Comparison of ENCODE assay signal across 8 mouse cellular contexts in the genomic region with DNA sequence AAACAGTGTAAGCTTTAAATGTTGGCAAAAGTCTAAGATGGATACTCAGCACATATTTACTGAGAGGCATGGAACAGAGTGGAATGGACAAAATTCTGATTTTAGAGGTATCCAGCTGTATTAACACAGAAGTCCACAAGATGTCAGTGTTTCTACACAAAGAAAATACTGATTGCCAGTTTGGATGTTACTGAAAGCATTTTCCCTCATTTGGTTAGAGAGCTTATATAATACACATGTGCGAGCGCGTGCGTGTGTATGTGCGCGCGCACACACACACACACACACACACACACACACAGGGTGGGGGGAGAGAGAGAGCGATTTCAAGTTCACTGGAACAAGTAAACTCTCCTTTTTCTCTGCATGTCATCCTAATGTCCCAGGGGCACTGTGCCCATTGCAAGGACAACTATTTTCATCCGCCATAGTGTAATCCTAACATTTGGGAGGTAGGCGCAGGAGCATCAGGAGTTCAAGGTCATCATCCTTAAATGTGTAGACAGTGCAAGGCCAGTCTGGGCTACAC. TPM values are rescaled to one million over a fixed set of nuclear protein-coding genes. Genes with fewer than 3 reads are reported as not detected.
A peak's percentile ranks its signal among the peaks of the same experiment; 100 is the strongest.
DNase-seq lines count a peak whose midpoint lies in the region; ATAC-seq lines count a peak whose summit lies in the region.

No protein-coding gene starts in this region.

- H3K9me3 ChIP-seq in heart, embryonic 16.5 days (replicated peaks; ENCODE audit: control insufficient read depth, low read length): no peaks in the 10 kb centered on the region

- peak; percentile 60 to 84 for DNase-seq in adrenal gland, adult (ENCODE audit: inconsistent age in 2 of 2, low spot score in 1 of 2)
- no peak for DNase-seq in adrenal gland, adult 8-10 months
- DNase-seq in CD4-positive, CD25-positive, alpha-beta regulatory T cell, adult 2 months (ENCODE audit: low read depth, low spot score): peak; percentile 67
- peak; percentile 81 for DNase-seq in cerebellum, adult 9-11 months
- peak; percentile 58 to 66 for DNase-seq in left cerebral cortex, adult 18-20 months (ENCODE audit: low spot score in 2 of 2)
- no peak for DNase-seq in thymus, adult 18-20 months

- 50% methylated on average over 10 of the region's 10 CpGs for whole genome bisulfite sequencing in heart, embryonic 16.5 days

- H3K27me3 ChIP-seq in heart, embryonic 16.5 days (ENCODE audit: control insufficient read depth, insufficient read depth, low read length): no peaks in the 10 kb centered on the region

- H3K36me3 ChIP-seq in heart, embryonic 16.5 days (ENCODE audit: control insufficient read depth, insufficient read depth): no peaks in the 10 kb centered on the region

- H3K9ac ChIP-seq in heart, embryonic 16.5 days (ENCODE audit: low read length): peak overlapping the region; percentile 26; the same call in 1 of the 2 replicates

- ATAC-seq in heart, embryonic 16.5 days (replicated peaks; ENCODE audit: extremely low read depth, insufficient read depth, low FRiP score): no peak
- ATAC-seq in monocyte, adult 5-6 weeks (replicated peaks; ENCODE audit: insufficient number of reproducible peaks, low FRiP score, low TSS enrichment, poor library complexity, severe bottlenecking): 0 out of 2 replicates have a peak, but pooled peaks have one; percentile 41

- H3K4me1 ChIP-seq in heart, embryonic 16.5 days (ENCODE audit: control insufficient read depth, insufficient read depth, low read length): peaks cover 3% of the 10 kb centered on the region; the same call in 1 of the 2 replicates

- no peak overlapping the region for H3K4me3 ChIP-seq in heart, embryonic 16.5 days (ENCODE audit: low read length)

- H3K27ac ChIP-seq in heart, embryonic 16.5 days (ENCODE audit: low read length): no peak overlapping the region

- H3K4me2 ChIP-seq in heart, embryonic 16.5 days (ENCODE audit: low read depth, low read length): peak overlapping the region; percentile 37

RNA-seq across cellular contexts. Expression of a gene that starts 9.7 kb away (rescaled TPM):
- total RNA-seq in adrenal gland, adult 8-10 months (2022): 10 to 100 TPM; 67.7 to 90.7 (median 77.9) TPM
- 48.2 and 56.9 TPM in 2 replicates for polyA plus RNA-seq in heart, embryonic 16.5 days (2015; fragmentation: Nextera tagmentation; extraction: Ambion mirVana)
- 10 to 100 TPM; 55.8 to 57.3 TPM for total RNA-seq in left cerebral cortex, adult 18-20 months (2021)
- total RNA-seq in monocyte, adult 5-6 weeks (2017): 3.9 to 14.6 TPM (median 12.1 TPM) in 3 replicates

Comparison
In these comparisons a context has a peak if more than half of its experiments do, and no peak if none do; other contexts are left out.
1. DNase-seq: peak in adrenal gland, adult (2 of 2), CD4-positive, CD25-positive, alpha-beta regulatory T cell, adult 2 months (single experiment), cerebellum, adult 9-11 months (single experiment) and left cerebral cortex, adult 18-20 months (2 of 2); none in adrenal gland, adult 8-10 months (single experiment) and thymus, adult 18-20 months (0 of 2).